Mouse (Mus musculus): ENCODE data around the gene Armc7. TPM values are rescaled to one million over a fixed set of nuclear protein-coding genes. Genes with fewer than 3 reads are reported as not detected.

Armc7 gene
- total RNA-seq (2021) = 1 to 10 TPM; 9.0 to 9.2 TPM

DNA sequence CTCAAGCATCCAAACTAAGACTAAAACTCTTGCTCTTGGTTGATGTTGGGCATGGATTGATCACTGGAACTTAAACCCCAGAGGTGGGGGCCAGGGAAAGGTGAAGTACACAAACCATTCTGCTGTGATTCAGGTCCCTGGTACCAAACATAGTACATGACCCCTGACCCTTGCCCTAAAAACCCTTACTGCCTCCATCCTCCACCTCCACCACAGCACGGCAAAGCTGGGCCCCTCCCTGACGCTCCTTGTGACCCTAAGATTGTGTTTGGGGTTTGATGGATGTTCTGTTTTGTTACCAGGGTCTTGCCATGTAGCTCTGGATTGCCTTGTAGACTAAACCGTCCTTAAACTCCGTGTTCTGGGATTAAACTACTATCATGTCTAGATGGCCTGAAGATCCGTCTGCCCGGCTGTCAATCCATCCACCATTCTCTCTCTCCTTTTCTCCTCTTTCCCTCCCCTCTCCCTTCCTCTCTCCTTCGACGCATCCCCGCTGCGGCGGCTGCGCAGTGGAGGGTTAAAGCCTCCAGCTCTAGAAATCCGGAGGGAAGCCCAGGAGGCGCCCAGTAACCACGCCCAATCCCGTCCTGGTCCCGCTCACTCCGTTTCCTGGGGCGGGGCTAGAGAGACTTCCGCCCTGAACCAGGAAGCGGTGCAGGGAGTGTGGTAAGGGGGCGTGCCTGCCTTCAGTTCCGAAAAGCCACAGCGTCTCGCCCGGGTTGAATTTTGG lies at the start of gene Armc7:
TSS of gene Armc7 (plus strand) at position 643 of the 733 bp plus-strand sequence.
- intact Hi-C loops (cut with DNase I) = loop anchor here (2.0 kb wide), 2 partner anchors 54 to 116 kb away; partner anchors contain the start of gene Kctd2
- peak; percentile 92 to 96 for DNase-seq (ENCODE audit: extremely low spot score in 1 of 2, low spot score in 2 of 2)

GRCm38 (mm10) chr11:115425671-115426070 lies 49.8 kb upstream of the Armc7 start:
- no peak for DNase-seq (ENCODE audit: extremely low spot score in 1 of 2, low spot score in 2 of 2)
- intact Hi-C loops (cut with DNase I) = no loop called here

DNA sequence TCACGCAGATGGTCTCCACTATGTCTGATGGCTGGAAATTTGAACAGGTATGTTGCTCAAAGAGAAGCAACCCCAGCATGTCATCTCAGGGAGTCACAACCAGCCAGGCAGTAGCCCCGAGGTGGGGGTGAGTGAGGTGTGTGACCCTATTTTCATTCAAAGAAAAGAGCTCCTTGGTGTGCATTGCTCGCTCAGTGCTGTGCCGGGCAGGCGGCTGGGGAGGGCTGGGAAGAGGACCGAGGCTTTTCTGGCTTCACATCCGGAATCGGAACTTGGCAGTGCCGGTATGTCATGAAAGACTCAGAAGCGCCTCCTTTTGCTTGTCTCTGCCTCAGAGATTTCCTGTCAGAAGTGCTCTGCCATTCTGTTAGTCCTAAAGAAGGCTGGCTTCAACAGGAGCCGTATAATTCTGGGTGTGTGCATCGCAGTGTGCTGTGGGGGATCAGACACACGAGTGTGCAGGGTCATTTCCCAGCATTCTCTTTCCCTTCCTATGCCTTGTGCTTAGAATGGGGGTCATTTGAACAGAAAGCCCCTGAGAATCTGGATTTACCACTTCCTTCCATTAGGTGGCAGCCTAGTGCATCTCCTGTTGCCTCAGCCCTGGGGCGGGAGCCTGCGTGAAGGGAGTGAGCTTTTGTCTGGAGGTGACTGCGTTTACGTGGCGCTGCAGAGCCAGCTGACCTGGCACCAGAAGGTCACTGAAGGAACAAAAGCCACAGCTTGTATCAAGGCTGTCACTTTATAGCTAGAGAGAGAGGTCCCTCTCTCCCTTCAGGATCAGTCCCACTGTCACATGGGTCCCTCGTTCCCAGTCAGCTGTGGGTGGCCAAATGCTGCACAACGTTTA lies 47.8 kb upstream of the Armc7 start:
- intact Hi-C loops (cut with DNase I) = no loop called here
- DNase-seq (ENCODE audit: extremely low spot score in 1 of 2, low spot score in 2 of 2) = peak; percentile 72 to 83

GRCm38 (mm10) chr11:115429307-115429706 lies 46.2 kb upstream of the Armc7 start:
- no peak for DNase-seq (ENCODE audit: extremely low spot score in 1 of 2, low spot score in 2 of 2)

DNA sequence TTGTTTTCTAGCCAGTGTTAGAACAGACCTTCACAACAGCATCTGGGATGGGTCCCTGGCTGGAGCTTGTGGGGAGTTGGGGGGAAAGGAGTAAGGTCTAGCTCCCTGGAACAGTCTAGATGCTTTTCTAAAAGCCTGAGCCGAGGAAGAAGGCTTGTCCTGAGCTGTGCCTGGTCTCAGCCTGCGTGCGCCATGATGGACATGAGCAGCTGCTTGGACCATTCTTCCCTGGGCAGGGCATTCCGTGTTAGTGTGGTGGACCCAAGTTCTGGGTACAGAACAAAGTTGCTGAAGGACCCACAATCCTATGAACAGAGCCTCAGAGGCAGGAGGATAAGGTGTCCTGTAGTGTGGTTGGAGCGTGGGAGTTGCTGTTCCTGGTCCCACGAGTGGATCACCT lies 44.9 kb upstream of the Armc7 start:
- DNase-seq (ENCODE audit: extremely low spot score in 1 of 2, low spot score in 2 of 2) = no peak
- intact Hi-C loops (cut with DNase I) = no loop called here

More at GRCm38 (mm10) chr11:115429307-115429706, 46.2 kb upstream of the Armc7 start:
- intact Hi-C loops (cut with DNase I) = no loop called here

DNA sequence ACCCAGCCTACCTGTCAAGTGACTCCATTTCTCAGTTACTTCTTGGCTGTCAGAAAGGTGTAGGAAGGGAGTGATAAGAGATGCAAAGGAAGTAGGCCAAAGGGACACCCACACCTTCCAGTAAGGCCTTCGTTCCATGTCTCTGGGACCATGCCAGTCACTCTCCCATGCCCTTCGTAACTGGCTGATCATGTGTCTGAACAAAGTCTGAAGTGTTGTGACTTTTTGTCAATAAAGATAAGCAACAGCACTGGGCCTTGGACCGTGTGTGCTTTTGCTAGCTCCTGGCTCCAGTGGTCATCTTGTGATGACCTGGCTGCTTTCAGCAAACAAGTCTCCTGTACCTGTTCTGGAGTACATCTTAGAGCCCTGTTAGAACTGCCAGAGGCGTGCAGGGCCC lies 42.7 kb upstream of the Armc7 start:
- DNase-seq (ENCODE audit: extremely low spot score in 1 of 2, low spot score in 2 of 2) = no peak
- intact Hi-C loops (cut with DNase I) = no loop called here

- no peak for DNase-seq (ENCODE audit: extremely low spot score in 1 of 2, low spot score in 2 of 2)
Measured at GRCm38 (mm10) chr11:115433342-115433741, 42.1 kb upstream of the Armc7 start.

GRCm38 (mm10) chr11:115435596-115436337 lies 39.7 kb upstream of the Armc7 start:
- peak in 1 of 2 experiments; percentile 70 for DNase-seq (ENCODE audit: extremely low spot score in 1 of 2, low spot score in 2 of 2)
- intact Hi-C loops (cut with DNase I) = no loop called here

More at GRCm38 (mm10) chr11:115433342-115433741, 42.1 kb upstream of the Armc7 start:
- intact Hi-C loops (cut with DNase I) = no loop called here

DNA sequence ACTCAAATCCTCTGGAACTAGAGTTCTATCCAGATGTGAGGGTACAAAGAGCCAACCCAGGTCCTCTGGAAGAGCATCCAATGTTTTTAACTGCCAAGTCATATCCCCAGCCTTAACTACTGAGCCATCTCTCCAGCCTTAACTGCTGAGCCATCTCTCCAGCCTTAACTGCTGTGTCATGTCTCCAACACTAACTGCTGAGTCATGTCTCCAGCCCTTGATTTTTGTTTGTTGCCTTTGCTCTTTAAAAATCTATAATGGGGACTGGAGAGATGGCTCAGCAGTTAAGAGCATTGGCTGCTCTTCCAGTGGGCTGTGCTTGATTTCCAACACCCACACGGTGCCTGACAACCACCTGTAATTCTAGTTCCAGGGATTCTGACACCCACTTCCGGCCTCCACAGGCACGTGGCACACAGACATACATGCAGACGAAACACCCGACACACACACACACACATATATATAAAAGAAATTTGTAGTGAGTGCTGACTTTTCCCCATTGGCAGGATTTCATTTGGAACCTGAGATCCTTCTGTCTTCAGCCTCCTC lies 37.8 kb upstream of the Armc7 start:
- intact Hi-C loops (cut with DNase I) = no loop called here
- DNase-seq (ENCODE audit: extremely low spot score in 1 of 2, low spot score in 2 of 2) = no peak

DNA sequence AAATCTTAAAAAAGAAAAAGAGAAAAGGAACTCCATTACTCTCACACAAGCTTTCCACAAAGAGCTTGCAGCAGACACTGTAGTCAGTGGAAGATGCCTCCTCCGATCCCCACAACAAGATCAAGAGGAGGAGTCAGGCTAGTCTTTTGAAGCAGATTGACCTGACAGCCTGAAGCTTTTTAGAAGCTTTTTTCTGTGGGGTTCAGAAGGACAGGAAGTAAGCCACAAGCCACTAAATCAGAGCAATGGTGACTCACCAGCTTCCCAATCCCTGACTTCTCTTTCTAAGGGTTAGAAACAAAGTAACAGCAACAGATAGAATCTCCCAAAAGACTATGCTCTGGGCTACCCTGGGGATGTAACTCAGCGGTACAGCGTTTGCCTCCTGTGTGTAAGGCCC lies 36.1 kb upstream of the Armc7 start:
- intact Hi-C loops (cut with DNase I) = no loop called here
- no peak for DNase-seq (ENCODE audit: extremely low spot score in 1 of 2, low spot score in 2 of 2)

- intact Hi-C loops (cut with DNase I) = no loop called here
- DNase-seq (ENCODE audit: extremely low spot score in 1 of 2, low spot score in 2 of 2) = no peak
Measured at GRCm38 (mm10) chr11:115439906-115440595, 35.4 kb upstream of the Armc7 start, which contains the start of gene Trim80. Trim80 (plus strand) TSS chr11:115440545.

- intact Hi-C loops (cut with DNase I) = no loop called here
- no peak for DNase-seq (ENCODE audit: extremely low spot score in 1 of 2, low spot score in 2 of 2)
Measured at GRCm38 (mm10) chr11:115441417-115441816, 34.0 kb upstream of the Armc7 start.

- no peak for DNase-seq (ENCODE audit: extremely low spot score in 1 of 2, low spot score in 2 of 2)
- intact Hi-C loops (cut with DNase I) = no loop called here
Measured at GRCm38 (mm10) chr11:115446906-115447305, 28.6 kb upstream of the Armc7 start.

DNA sequence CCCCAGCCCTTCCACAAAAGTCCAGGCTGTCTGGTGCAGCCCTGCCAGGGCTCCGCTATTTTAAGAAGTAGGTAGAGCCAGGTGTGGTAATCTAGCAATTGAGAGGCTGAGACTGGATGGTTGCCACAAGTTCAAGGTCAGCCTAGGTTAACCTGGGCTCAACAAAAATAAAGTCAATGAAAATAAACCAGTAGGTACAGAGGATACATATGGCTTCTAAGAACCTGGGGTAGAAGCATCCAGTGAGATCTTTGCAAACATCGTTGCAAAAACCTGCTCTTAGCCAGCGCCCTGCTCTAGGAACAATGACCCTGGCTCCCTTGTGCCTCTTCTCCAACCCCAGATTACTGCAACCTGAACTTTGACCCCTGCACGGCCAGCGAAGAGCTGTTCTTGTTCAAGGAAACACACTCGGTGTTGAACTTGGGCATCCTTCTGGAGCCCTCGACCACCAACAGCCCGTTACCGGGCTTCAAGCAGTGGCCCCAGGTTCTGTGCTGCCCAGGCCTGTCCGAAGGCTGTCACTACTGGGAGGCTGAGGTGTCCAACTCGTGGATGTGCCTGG lies 28.1 kb upstream of the Armc7 start:
- no peak for DNase-seq (ENCODE audit: extremely low spot score in 1 of 2, low spot score in 2 of 2)
- intact Hi-C loops (cut with DNase I) = no loop called here

- DNase-seq (ENCODE audit: extremely low spot score in 1 of 2, low spot score in 2 of 2) = no peak
- intact Hi-C loops (cut with DNase I) = no loop called here
Measured at GRCm38 (mm10) chr11:115448075-115448474, 27.4 kb upstream of the Armc7 start.

DNA sequence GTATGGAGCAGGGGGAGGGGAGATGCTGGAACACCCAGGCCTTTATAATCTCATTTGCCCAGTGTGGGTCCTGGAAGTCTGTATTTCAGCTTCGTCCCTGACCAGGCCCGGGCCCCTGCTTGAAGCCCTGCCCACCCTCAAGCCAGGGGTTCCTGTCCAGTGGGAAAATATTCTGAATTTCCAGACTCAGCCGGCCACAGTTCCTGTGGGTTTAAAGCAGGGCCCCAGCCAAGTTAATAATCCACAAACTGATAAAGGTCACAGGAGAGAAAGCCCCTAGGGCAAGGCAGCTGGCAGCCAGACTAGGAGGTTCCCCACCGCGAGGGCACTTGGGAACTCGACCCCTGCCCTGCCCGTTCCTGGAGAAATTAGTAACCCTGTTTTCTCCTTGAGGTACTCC lies 26.5 kb upstream of the Armc7 start:
- no peak for DNase-seq (ENCODE audit: extremely low spot score in 1 of 2, low spot score in 2 of 2)
- intact Hi-C loops (cut with DNase I) = no loop called here

DNA sequence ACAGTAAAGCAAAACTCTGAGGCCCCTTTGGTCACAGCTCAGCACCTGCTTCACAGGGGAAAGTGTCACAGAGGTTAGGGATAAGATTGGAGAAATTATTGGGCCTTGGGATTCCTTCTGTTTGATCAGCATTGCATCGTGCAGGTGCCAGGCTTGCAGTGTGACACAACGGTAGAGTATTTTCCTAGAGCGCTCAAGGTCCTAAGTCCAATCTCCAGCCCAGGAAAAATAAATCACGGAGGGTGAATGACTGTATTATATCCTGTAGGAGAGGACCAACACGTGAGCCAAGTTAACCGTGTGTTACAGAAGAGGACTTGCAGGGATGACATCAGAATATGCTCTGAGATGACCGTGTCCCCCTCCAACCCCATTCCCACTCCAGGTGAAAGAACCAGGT lies 25.3 kb upstream of the Armc7 start:
- no peak for DNase-seq (ENCODE audit: extremely low spot score in 1 of 2, low spot score in 2 of 2)
- intact Hi-C loops (cut with DNase I) = no loop called here

- intact Hi-C loops (cut with DNase I) = no loop called here
- no peak for DNase-seq (ENCODE audit: extremely low spot score in 1 of 2, low spot score in 2 of 2)
Measured at GRCm38 (mm10) chr11:115451781-115452241, 23.7 kb upstream of the Armc7 start.
